Comparison of ENCODE assay signal across 11 mouse cellular contexts in genomic region chr5:140732195-140732594, GRCm38 (mm10). TPM values are rescaled to one million over a fixed set of nuclear protein-coding genes. Genes with fewer than 3 reads are reported as not detected.
DNase-seq lines count a peak whose midpoint lies in the region; ATAC-seq and TF ChIP-seq lines count a peak whose summit lies in the region.
"Had no signal": no experiment of that assay in that cellular context is flagged by ENCODE, and none has a peak within 500 bp of the region (broad histone marks: within the 10 kb centered on the region; RNA-seq: fewer than 3 reads in every experiment).

No protein-coding gene starts in this region.

- H3K4me1 ChIP-seq in hindbrain, postnatal 0 days (ENCODE audit: insufficient read depth, low read length): 0 out of 2 replicates have a peak, but pooled peaks cover 2% of the 10 kb centered on the region
- H3K4me1 ChIP-seq in hindbrain, embryonic 11.5 days (replicated peaks; ENCODE audit: control insufficient read depth, insufficient read depth, low read length): peaks cover 4% of the 10 kb centered on the region; the same call in 1 of the 2 replicates
- H3K4me1 ChIP-seq in liver, postnatal 0 days (ENCODE audit: insufficient read depth): peaks cover 14% of the 10 kb centered on the region

- no peak for ATAC-seq in hindbrain, postnatal 0 days
- no peak for ATAC-seq in hindbrain, embryonic 11.5 days (ENCODE audit: low FRiP score)
- ATAC-seq in liver, postnatal 0 days: no peak

- no peaks in the 10 kb centered on the region for H3K9me3 ChIP-seq in hindbrain, postnatal 0 days (ENCODE audit: low read length)
- H3K9me3 ChIP-seq in hindbrain, embryonic 11.5 days (ENCODE audit: control insufficient read depth, low read length): no peaks in the 10 kb centered on the region
- H3K9me3 ChIP-seq in liver, postnatal 0 days (ENCODE audit: low read length): no peaks in the 10 kb centered on the region
- H3K9me3 ChIP-seq: liver, embryonic 15.5 days had no signal

- TF ChIP-seq EP300 in liver, postnatal 0 days (IDR thresholded peaks at IDR 0.05; ENCODE audit: low read depth): no peak

- peak; percentile 48 for TF ChIP-seq CTCF in hindbrain, postnatal 0 days (IDR thresholded peaks at IDR 0.05; ENCODE audit: low read depth)
- TF ChIP-seq CTCF in liver, postnatal 0 days (IDR thresholded peaks at IDR 0.05; ENCODE audit: low read depth): peak; percentile 63

- H3K9ac ChIP-seq in hindbrain, postnatal 0 days (replicated peaks; ENCODE audit: low read length): no peak overlapping the region
- no peak overlapping the region for H3K9ac ChIP-seq in hindbrain, embryonic 11.5 days (ENCODE audit: low read depth, low read length)
- no peak overlapping the region for H3K9ac ChIP-seq in liver, postnatal 0 days (replicated peaks)
- H3K9ac ChIP-seq: liver, embryonic 15.5 days had no signal

- H3K4me3 ChIP-seq in hindbrain, postnatal 0 days (ENCODE audit: low read length): no peak overlapping the region
- no peak overlapping the region for H3K4me3 ChIP-seq in hindbrain, embryonic 11.5 days (ENCODE audit: low read depth, low read length)
- no peak overlapping the region for H3K4me3 ChIP-seq in liver, postnatal 0 days (ENCODE audit: low read depth, low read length)
- H3K4me3 ChIP-seq: forebrain, embryonic 10.5 days; liver, embryonic 15.5 days had no signal

- no peak overlapping the region for H3K27ac ChIP-seq in hindbrain, postnatal 0 days
- H3K27ac ChIP-seq in hindbrain, embryonic 11.5 days (ENCODE audit: low read depth, low read length): no peak overlapping the region
- H3K27ac ChIP-seq in liver, postnatal 0 days (ENCODE audit: low read depth): no peak overlapping the region; the same call in 1 of the 2 replicates
- H3K27ac ChIP-seq: forebrain, embryonic 10.5 days had no signal

- no peak for DNase-seq in hindbrain, postnatal 0 days (ENCODE audit: low spot score)
- no peak for DNase-seq in hindbrain, embryonic 11.5 days (ENCODE audit: low spot score)
- DNase-seq in 416B (ENCODE audit: low read depth): peak; percentile 22
- DNase-seq in NIH3T3 (ENCODE audit: low read depth): peak; percentile 29
- DNase-seq in liver, postnatal 0 days: peak; percentile 45
- DNase-seq in right cerebral cortex, postnatal 25 days: no peak
- no peak for DNase-seq in cerebellum, adult 18-20 months
- DNase-seq in Muller cell, postnatal 12 days (ENCODE audit: inconsistent ontology term): no peak
- DNase-seq: cerebellum, postnatal 14 days had no signal

- 73% methylated on average over 4 of the region's 4 CpGs for WGBS in hindbrain, postnatal 0 days
- WGBS in hindbrain, embryonic 11.5 days: 64% methylated on average over 4 of the region's 4 CpGs
- 63% methylated on average over 4 of the region's 4 CpGs for WGBS in liver, postnatal 0 days (ENCODE audit: insufficient replicate concordance)

- no peaks in the 10 kb centered on the region for H3K36me3 ChIP-seq in hindbrain, postnatal 0 days (ENCODE audit: insufficient read depth, low read length)
- H3K36me3 ChIP-seq in hindbrain, embryonic 11.5 days (ENCODE audit: control insufficient read depth, insufficient read depth, low read length): no peaks in the 10 kb centered on the region
- H3K36me3 ChIP-seq in liver, postnatal 0 days (replicated peaks; ENCODE audit: insufficient read depth, low read length): no peaks in the 10 kb centered on the region
- H3K36me3 ChIP-seq: forebrain, embryonic 10.5 days; liver, embryonic 15.5 days had no signal

- H3K4me2 ChIP-seq in hindbrain, postnatal 0 days (ENCODE audit: low read depth, low read length): no peak overlapping the region
- no peak overlapping the region for H3K4me2 ChIP-seq in hindbrain, embryonic 11.5 days (replicated peaks; ENCODE audit: low read depth, low read length)
- no peak overlapping the region for H3K4me2 ChIP-seq in liver, postnatal 0 days (ENCODE audit: low read depth, low read length)
- H3K4me2 ChIP-seq: liver, embryonic 15.5 days had no signal

- H3K27me3 ChIP-seq in hindbrain, postnatal 0 days (ENCODE audit: insufficient read depth, low read length): peaks cover 8% of the 10 kb centered on the region; the same call in 1 of the 2 replicates
- H3K27me3 ChIP-seq in hindbrain, embryonic 11.5 days (ENCODE audit: control insufficient read depth, insufficient read depth, low read length): peaks cover 16% of the 10 kb centered on the region
- H3K27me3 ChIP-seq in liver, postnatal 0 days (ENCODE audit: insufficient read depth, low read length): peaks cover 18% of the 10 kb centered on the region

RNA-seq across cellular contexts. Expression of gene Amz1, which starts 8.3 kb away (rescaled TPM):
- 11.8 and 12.6 TPM in 2 replicates for total RNA-seq in hindbrain, postnatal 0 days (2014; rRNA removed)
- 9.4 and 9.7 TPM in 2 replicates for polyA plus RNA-seq in hindbrain, postnatal 0 days (2015; fragmentation: Nextera tagmentation; extraction: Ambion mirVana)
- 0.32 and 1.5 TPM in 2 replicates for polyA plus RNA-seq in hindbrain, embryonic 11.5 days (2014; fragmentation: Nextera tagmentation; extraction: Ambion mirVana)
- polyA plus RNA-seq in liver, postnatal 0 days (2015; fragmentation: Nextera tagmentation; extraction: Ambion mirVana): 2.1 and 2.2 TPM in 2 replicates

RNA-seq across cellular contexts. Expression of gene Brat1, which starts 27.4 kb away (rescaled TPM):
- total RNA-seq in hindbrain, postnatal 0 days (2014; rRNA removed): 44.6 and 46.7 TPM in 2 replicates
- 17.9 and 18.1 TPM in 2 replicates for polyA plus RNA-seq in hindbrain, postnatal 0 days (2015; fragmentation: Nextera tagmentation; extraction: Ambion mirVana)
- polyA plus RNA-seq in hindbrain, embryonic 11.5 days (2014; fragmentation: Nextera tagmentation; extraction: Ambion mirVana): 8.8 and 9.6 TPM in 2 replicates
- polyA plus RNA-seq in liver, postnatal 0 days (2015; fragmentation: Nextera tagmentation; extraction: Ambion mirVana): 4.7 and 4.9 TPM in 2 replicates

RNA-seq across cellular contexts. Expression of gene Iqce, which starts 30.0 kb away (rescaled TPM):
- total RNA-seq in hindbrain, postnatal 0 days (2014; rRNA removed): 19.1 and 43.1 TPM in 2 replicates
- 22.1 and 24.8 TPM in 2 replicates for polyA plus RNA-seq in hindbrain, postnatal 0 days (2015; fragmentation: Nextera tagmentation; extraction: Ambion mirVana)
- 15.1 and 16.8 TPM in 2 replicates for polyA plus RNA-seq in hindbrain, embryonic 11.5 days (2014; fragmentation: Nextera tagmentation; extraction: Ambion mirVana)
- polyA plus RNA-seq in liver, postnatal 0 days (2015; fragmentation: Nextera tagmentation; extraction: Ambion mirVana): 3.6 and 4.2 TPM in 2 replicates

Comparison
In these comparisons a context has a peak if more than half of its experiments do, and no peak if none do; other contexts are left out.
1. DNase-seq: peak in 416B (single experiment), NIH3T3 (single experiment) and liver, postnatal 0 days (single experiment); none in hindbrain, postnatal 0 days (single experiment), hindbrain, embryonic 11.5 days (single experiment), right cerebral cortex, postnatal 25 days (single experiment), cerebellum, adult 18-20 months (0 of 2) and Muller cell, postnatal 12 days (single experiment).